Mouse (Mus musculus): ENCODE data around the gene Dctpp1. TPM values are rescaled to one million over a fixed set of nuclear protein-coding genes. Genes with fewer than 3 reads are reported as not detected.

The Dctpp1 gene
- polyA plus RNA-seq, 1 experiment from 2014 or later: 162 TPM

DNA sequence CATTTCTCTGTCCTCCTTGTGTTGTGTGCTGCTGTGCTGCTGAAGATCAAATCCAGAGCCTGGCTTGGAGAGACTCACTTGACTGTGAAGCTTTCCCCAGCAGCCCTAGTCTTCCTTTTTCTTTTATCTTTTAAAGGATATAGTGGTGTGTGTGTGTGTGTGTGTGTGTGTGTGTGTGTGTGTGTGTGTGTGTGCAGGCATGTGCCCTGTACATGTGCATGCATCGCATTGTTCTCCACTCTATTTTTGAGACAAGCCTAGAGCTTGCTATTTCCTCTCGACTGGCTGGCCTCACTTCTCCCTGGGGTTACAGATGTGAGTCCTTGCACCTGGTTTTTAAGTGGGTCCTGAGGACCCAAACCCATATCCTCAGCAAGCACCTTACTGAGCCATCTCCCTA lies 21.7 kb upstream of the Dctpp1 start:
- Histone ChIP-seq H3K4me1 (replicated peaks) (peaks cover 10% of the 10 kb centered on the region; the same call in 1 of the 2 replicates), H3K27ac (ENCODE audit: poor library complexity, severe bottlenecking) (no peak overlapping the region), H3K36me3 (no peaks in the 10 kb centered on the region), H3K4me2 (no peak overlapping the region), H3K9me3 (replicated peaks) (peaks cover 7% of the 10 kb centered on the region; the same call in 1 of the 2 replicates), H3K9ac (no peak overlapping the region), H3K4me3 (no peak overlapping the region), H3K27me3 (replicated peaks) (no peaks in the 10 kb centered on the region)
- ATAC-seq (ENCODE audit: insufficient number of reproducible peaks, low FRiP score): no peak
- 86% methylated on average over 2 of the region's 2 CpGs for WGBS

- Histone ChIP-seq H3K4me3 (no peak overlapping the region), H3K9me3 (replicated peaks) (no peaks in the 10 kb centered on the region), H3K4me1 (replicated peaks) (peaks cover 10% of the 10 kb centered on the region; the same call in 1 of the 2 replicates), H3K36me3 (no peaks in the 10 kb centered on the region), H3K27ac (ENCODE audit: poor library complexity, severe bottlenecking) (peak overlapping the region; percentile 4; the same call in 1 of the 2 replicates), H3K9ac (no peak overlapping the region), H3K27me3 (replicated peaks) (no peaks in the 10 kb centered on the region), H3K4me2 (no peak overlapping the region)
- 41% methylated on average over 4 of the region's 4 CpGs for WGBS
- no peak for ATAC-seq (ENCODE audit: insufficient number of reproducible peaks, low FRiP score)
Measured at GRCm38 (mm10) chr7:127281114-127281513, 20.6 kb upstream of the Dctpp1 start.

- Histone ChIP-seq H3K27ac (ENCODE audit: poor library complexity, severe bottlenecking) (no peak overlapping the region), H3K4me3 (no peak overlapping the region)
- 45% methylated on average over 3 of the region's 3 CpGs for WGBS
Measured at GRCm38 (mm10) chr7:127280092-127280491, 19.6 kb upstream of the Dctpp1 start.

DNA sequence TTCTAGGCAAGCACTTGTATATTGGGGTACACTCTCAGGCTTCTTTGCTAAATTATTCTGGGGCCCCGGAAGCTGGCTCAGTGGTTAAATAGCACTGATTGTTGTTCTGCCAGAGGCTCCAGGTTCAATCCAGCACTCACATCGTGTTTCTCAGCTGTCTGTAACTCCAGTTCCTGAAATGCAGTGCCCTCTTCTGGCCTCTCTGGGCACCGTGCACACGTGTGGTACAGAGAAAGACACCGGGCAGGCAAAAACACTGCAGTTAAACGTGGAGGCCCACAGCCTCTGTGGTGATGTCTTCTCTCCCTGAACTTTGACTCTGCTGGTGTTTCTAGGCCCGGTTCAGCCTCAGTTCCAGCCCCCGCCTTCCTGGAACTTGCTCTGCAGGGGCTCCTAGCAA lies 17.8 kb upstream of the Dctpp1 start:
- Histone ChIP-seq H3K27me3 (replicated peaks) (no peaks in the 10 kb centered on the region), H3K4me3 (no peak overlapping the region), H3K4me1 (replicated peaks) (peaks cover 11% of the 10 kb centered on the region; the same call in 1 of the 2 replicates), H3K36me3 (no peaks in the 10 kb centered on the region), H3K4me2 (no peak overlapping the region), H3K9me3 (replicated peaks) (no peaks in the 10 kb centered on the region), H3K9ac (no peak overlapping the region), H3K27ac (ENCODE audit: poor library complexity, severe bottlenecking) (no peak overlapping the region)
- 22% methylated on average over 8 of the region's 8 CpGs for WGBS
- ATAC-seq (ENCODE audit: insufficient number of reproducible peaks, low FRiP score): no peak

More at GRCm38 (mm10) chr7:127280092-127280491, 19.6 kb upstream of the Dctpp1 start:
- no peaks in the 10 kb centered on the region for H3K27me3 ChIP-seq (replicated peaks)
- H3K36me3 ChIP-seq: no peaks in the 10 kb centered on the region
- H3K4me1 ChIP-seq (replicated peaks): peaks cover 10% of the 10 kb centered on the region; the same call in 1 of the 2 replicates
- no peak for ATAC-seq (ENCODE audit: insufficient number of reproducible peaks, low FRiP score)
- no peaks in the 10 kb centered on the region for H3K9me3 ChIP-seq (replicated peaks)
- no peak overlapping the region for H3K4me2 ChIP-seq
- H3K9ac ChIP-seq: no peak overlapping the region

DNA sequence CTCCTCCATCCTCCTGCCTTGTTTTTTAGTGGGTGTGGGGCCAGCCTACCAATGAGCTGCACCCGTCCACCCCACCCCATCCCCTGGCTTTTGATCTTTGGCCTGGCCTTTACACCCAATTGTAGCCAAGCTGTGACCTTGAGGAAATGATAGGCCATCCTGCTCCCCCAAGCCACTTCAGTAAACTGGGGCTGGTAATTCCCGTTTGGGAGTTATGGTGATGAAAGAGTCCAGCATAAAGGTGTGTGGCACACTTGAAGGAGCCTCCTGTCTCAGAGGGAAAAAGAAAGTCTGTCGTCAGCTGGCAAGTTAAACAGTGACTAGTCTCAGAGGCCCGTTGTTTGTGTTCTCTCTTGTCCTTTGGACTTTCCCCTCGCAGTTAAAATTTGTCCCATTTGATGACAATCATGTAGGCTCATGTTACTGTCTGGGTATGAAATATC lies 16.0 kb upstream of the Dctpp1 start:
- no peaks in the 10 kb centered on the region for H3K27me3 ChIP-seq (replicated peaks)
- 71% methylated on average over 5 of the region's 5 CpGs for WGBS

GRCm38 (mm10) chr7:127273925-127274789 lies 13.6 kb upstream of the Dctpp1 start, which contains the start of gene Sephs2:
Gene Sephs2, minus strand, starts transcription at chr7:127274055.
- Histone ChIP-seq H3K4me3 (peak within 1 kb of the TSS; percentile 79), H3K9me3 (replicated peaks) (0 out of 2 replicates have a peak, but pooled peaks cover under 1% of the 10 kb centered on the region), H3K4me2 (peak within 1 kb of the TSS; percentile 74), H3K9ac (peak within 1 kb of the TSS; percentile 92), H3K4me1 (replicated peaks) (peaks cover 12% of the 10 kb centered on the region), H3K27ac (ENCODE audit: poor library complexity, severe bottlenecking) (peak within 1 kb of the TSS; percentile 74), H3K27me3 (replicated peaks) (no peaks in the 10 kb centered on the region), H3K36me3 (peaks cover 28% of the 10 kb centered on the region)
- WGBS: 3% methylated on average over 39 of the region's 39 CpGs
- peak; percentile 93 for ATAC-seq (ENCODE audit: insufficient number of reproducible peaks, low FRiP score)

More for the DNA sequence above, 16.0 kb upstream of the Dctpp1 start:
- no peaks in the 10 kb centered on the region for H3K9me3 ChIP-seq (replicated peaks)
- H3K27ac ChIP-seq (ENCODE audit: poor library complexity, severe bottlenecking): no peak overlapping the region
- H3K4me2 ChIP-seq: no peak overlapping the region
- peaks cover 22% of the 10 kb centered on the region for H3K4me1 ChIP-seq (replicated peaks)
- no peak for ATAC-seq (ENCODE audit: insufficient number of reproducible peaks, low FRiP score)
- no peak overlapping the region for H3K4me3 ChIP-seq
- H3K9ac ChIP-seq: no peak overlapping the region
- H3K36me3 ChIP-seq: peaks cover 8% of the 10 kb centered on the region

GRCm38 (mm10) chr7:127273118-127273923 lies 12.8 kb upstream of the Dctpp1 start:
- peak overlapping the region; percentile 79 for H3K4me3 ChIP-seq
- peak overlapping the region; percentile 74 for H3K27ac ChIP-seq (ENCODE audit: poor library complexity, severe bottlenecking)
- H3K36me3 ChIP-seq: peaks cover 30% of the 10 kb centered on the region
- no peaks in the 10 kb centered on the region for H3K27me3 ChIP-seq (replicated peaks)
- peak overlapping the region; percentile 92 for H3K9ac ChIP-seq
- H3K4me1 ChIP-seq (replicated peaks): peaks cover 12% of the 10 kb centered on the region
- peaks cover 3% of the 10 kb centered on the region; the same call in 1 of the 2 replicates for H3K9me3 ChIP-seq (replicated peaks)
- H3K4me2 ChIP-seq: peak overlapping the region; percentile 74
- 11% methylated on average over 50 of the region's 50 CpGs for WGBS
- peak; percentile 75 for ATAC-seq (ENCODE audit: insufficient number of reproducible peaks, low FRiP score)

GRCm38 (mm10) chr7:127272566-127272965 lies 12.1 kb upstream of the Dctpp1 start:
- 95% methylated on average over 15 of the region's 15 CpGs for WGBS
- peaks cover 3% of the 10 kb centered on the region; the same call in 1 of the 2 replicates for H3K9me3 ChIP-seq (replicated peaks)
- peaks cover 30% of the 10 kb centered on the region for H3K36me3 ChIP-seq
- H3K27me3 ChIP-seq (replicated peaks): no peaks in the 10 kb centered on the region
- peaks cover 12% of the 10 kb centered on the region for H3K4me1 ChIP-seq (replicated peaks)
- H3K9ac ChIP-seq: no peak overlapping the region
- H3K4me3 ChIP-seq: peak overlapping the region; percentile 79
- no peak overlapping the region for H3K27ac ChIP-seq (ENCODE audit: poor library complexity, severe bottlenecking)
- peak overlapping the region; percentile 74 for H3K4me2 ChIP-seq
- no peak for ATAC-seq (ENCODE audit: insufficient number of reproducible peaks, low FRiP score)

DNA sequence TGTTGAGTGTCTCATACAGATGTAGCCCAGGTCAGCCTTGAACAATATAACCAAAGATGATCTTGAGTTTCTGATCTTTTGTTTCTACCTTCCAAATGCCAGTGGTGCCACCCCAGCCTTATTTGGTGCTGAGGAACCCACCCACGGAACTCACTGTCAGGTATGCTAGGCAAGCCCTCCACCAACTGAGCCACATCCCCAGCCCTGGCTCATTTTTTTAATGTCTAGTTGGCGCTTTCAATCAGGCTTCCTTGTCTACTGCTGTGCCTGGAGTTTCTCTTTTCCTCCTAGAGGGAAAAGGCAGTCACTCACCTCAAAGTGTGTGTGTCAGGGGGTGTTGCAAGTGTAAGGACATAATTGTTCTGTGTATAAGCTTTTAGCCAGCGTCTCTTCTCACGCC lies 10.6 kb upstream of the Dctpp1 start:
- Histone ChIP-seq H3K36me3 (peaks cover 30% of the 10 kb centered on the region), H3K4me1 (replicated peaks) (peaks cover 12% of the 10 kb centered on the region), H3K9me3 (replicated peaks) (peaks cover 3% of the 10 kb centered on the region; the same call in 1 of the 2 replicates), H3K9ac (no peak overlapping the region), H3K27me3 (replicated peaks) (no peaks in the 10 kb centered on the region), H3K27ac (ENCODE audit: poor library complexity, severe bottlenecking) (no peak overlapping the region), H3K4me2 (no peak overlapping the region), H3K4me3 (no peak overlapping the region)
- no peak for ATAC-seq (ENCODE audit: insufficient number of reproducible peaks, low FRiP score)
- 94% methylated on average over 4 of the region's 4 CpGs for WGBS

GRCm38 (mm10) chr7:127270666-127271065 lies 10.2 kb upstream of the Dctpp1 start:
- Histone ChIP-seq H3K4me1 (replicated peaks) (peaks cover 12% of the 10 kb centered on the region), H3K9ac (no peak overlapping the region), H3K9me3 (replicated peaks) (peaks cover 3% of the 10 kb centered on the region; the same call in 1 of the 2 replicates), H3K4me2 (no peak overlapping the region), H3K27me3 (replicated peaks) (no peaks in the 10 kb centered on the region), H3K27ac (ENCODE audit: poor library complexity, severe bottlenecking) (no peak overlapping the region), H3K4me3 (no peak overlapping the region), H3K36me3 (peaks cover 30% of the 10 kb centered on the region)
- no peak for ATAC-seq (ENCODE audit: insufficient number of reproducible peaks, low FRiP score)
- 81% methylated on average over 5 of the region's 5 CpGs for WGBS

DNA sequence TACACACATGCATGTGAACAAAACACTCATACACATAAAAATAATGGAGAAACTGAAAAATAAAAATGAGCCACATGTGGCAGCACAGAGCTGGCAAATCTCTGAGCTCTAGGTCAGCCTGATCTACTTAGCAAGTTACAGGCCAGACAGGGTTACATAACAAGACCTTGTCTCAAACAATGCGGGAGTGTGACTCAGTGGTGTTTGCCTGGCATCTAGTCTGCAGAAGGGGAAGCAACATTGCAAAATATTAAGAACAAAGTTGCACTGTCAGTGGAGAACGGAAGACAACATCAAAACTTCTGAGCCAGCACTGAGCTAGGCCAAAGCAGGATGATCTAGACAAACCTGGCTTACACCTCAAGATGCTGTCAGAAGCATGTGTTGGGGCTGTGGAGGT lies 9.7 kb upstream of the Dctpp1 start:
- H3K4me3 ChIP-seq: no peak overlapping the region
- peaks cover 12% of the 10 kb centered on the region for H3K4me1 ChIP-seq (replicated peaks)
- H3K36me3 ChIP-seq: peaks cover 30% of the 10 kb centered on the region
- no peaks in the 10 kb centered on the region for H3K27me3 ChIP-seq (replicated peaks)
- 89% methylated on average over 2 of the region's 2 CpGs for WGBS
- no peak for ATAC-seq (ENCODE audit: insufficient number of reproducible peaks, low FRiP score)
- no peak overlapping the region for H3K9ac ChIP-seq
- no peak overlapping the region for H3K27ac ChIP-seq (ENCODE audit: poor library complexity, severe bottlenecking)
- peaks cover 3% of the 10 kb centered on the region; the same call in 1 of the 2 replicates for H3K9me3 ChIP-seq (replicated peaks)
- H3K4me2 ChIP-seq: no peak overlapping the region
